Mouse (Mus musculus) heart, postnatal 0 days (tissue): ENCODE data around the gene Fam221b.

Experiments
- CTCF ChIP-seq: IDR thresholded peaks from 2 replicates; pipeline ENCODE4 v1.5.1; 2016; ENCODE audit warnings: antibody characterized with exemption, control low read depth, low read depth
- EP300 ChIP-seq: IDR thresholded peaks from 2 replicates; pipeline ENCODE4 v1.6.1; 2016; ENCODE audit warnings: antibody characterized with exemption, low read depth

DNA sequence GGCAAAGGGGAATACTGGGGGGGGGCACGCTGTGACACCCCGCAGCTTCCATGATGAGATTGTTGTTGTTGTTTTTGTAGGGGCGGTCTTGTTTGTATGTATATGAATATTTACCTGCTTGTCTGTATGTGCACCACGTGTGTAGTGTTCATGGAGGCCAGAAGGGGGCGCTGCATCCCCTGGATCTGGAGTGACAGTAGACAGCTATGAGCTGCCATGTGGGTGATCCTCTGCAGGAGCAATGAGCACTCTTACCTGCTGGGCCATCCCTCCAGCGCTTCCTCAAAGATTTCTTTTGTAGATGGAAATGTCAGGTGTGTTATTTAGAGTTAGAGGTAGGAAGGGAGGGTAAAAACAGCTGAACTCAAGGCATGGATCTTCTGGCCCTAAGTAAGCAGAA is 34.5 kb upstream of the Fam221b start:
- TF ChIP-seq CTCF, result peak; percentile 13; the same call in 1 of the 2 replicates
- TF ChIP-seq EP300, result no peak
